Mouse (Mus musculus) embryonic facial prominence, embryonic 15.5 days (tissue): ENCODE measurements around the gene Psme1. TPM values are rescaled to one million over a fixed set of nuclear protein-coding genes. Genes with fewer than 3 reads are reported as not detected.

Experiments
- ATAC-seq: fragments of 200-750 bp; cut with Nextera tagmentation; 2 replicates; pipeline ENCODE4 v1.8.0; 2017; ENCODE audit warnings: low read depth, moderate TSS enrichment; ENCODE audit not compliant: insufficient number of reproducible peaks, low FRiP score, low TSS enrichment
- H3K27ac ChIP-seq: fragments of 300-500 bp; sonication (generic); replicated peaks from 2 replicates; pipeline ENCODE4 v1.5.1; 2015; ENCODE audit warnings: mild to moderate bottlenecking, inconsistent platforms
- H3K27me3 ChIP-seq: fragments of 300-500 bp; sonication (generic); 2 replicates; pipeline ENCODE4 v1.6.1; 2015; ENCODE audit warnings: inconsistent platforms
- H3K36me3 ChIP-seq: fragments of 300-500 bp; sonication (generic); 2 replicates; pipeline ENCODE4 v1.6.1; 2015; ENCODE audit warnings: mild to moderate bottlenecking, inconsistent platforms
- H3K4me1 ChIP-seq: fragments of 300-500 bp; sonication (generic); 2 replicates; pipeline ENCODE4 v1.6.1; 2015; ENCODE audit warnings: inconsistent platforms
- H3K4me2 ChIP-seq: fragments of 300-500 bp; sonication (generic); replicated peaks from 2 replicates; pipeline ENCODE4 v1.6.1; 2015; ENCODE audit warnings: mild to moderate bottlenecking, inconsistent platforms
- H3K4me3 ChIP-seq: fragments of 300-500 bp; sonication (generic); replicated peaks from 2 replicates; pipeline ENCODE4 v1.5.1; 2015; ENCODE audit warnings: mild to moderate bottlenecking, inconsistent platforms
- H3K9ac ChIP-seq: fragments of 300-500 bp; sonication (generic); 2 replicates; pipeline ENCODE4 v1.6.1; 2015; ENCODE audit warnings: inconsistent platforms
- H3K9me3 ChIP-seq: fragments of 300-500 bp; sonication (generic); replicated peaks from 2 replicates; pipeline ENCODE4 v1.6.1; 2016; ENCODE audit warnings: inconsistent platforms
- whole genome bisulfite sequencing: fragments of 180-500 bp; shearing (Covaris S2); methylation state at CpG from one replicate; pipeline ENCODE4 v1.1.7; 2015; 5-methylcytosine and 5-hydroxymethylcytosine counted together
- polyA plus RNA-seq: library from polyadenylated mRNA; unstranded; fragments of >200 nt; fragmentation: Nextera tagmentation; extraction: Ambion mirVana; gene quantifications from 2 replicates; pipeline ENCODE4 v1.2.1, GENCODE M21; 2015

The Psme1 gene
- 129 and 134 TPM in 2 replicates for polyA plus RNA-seq

DNA sequence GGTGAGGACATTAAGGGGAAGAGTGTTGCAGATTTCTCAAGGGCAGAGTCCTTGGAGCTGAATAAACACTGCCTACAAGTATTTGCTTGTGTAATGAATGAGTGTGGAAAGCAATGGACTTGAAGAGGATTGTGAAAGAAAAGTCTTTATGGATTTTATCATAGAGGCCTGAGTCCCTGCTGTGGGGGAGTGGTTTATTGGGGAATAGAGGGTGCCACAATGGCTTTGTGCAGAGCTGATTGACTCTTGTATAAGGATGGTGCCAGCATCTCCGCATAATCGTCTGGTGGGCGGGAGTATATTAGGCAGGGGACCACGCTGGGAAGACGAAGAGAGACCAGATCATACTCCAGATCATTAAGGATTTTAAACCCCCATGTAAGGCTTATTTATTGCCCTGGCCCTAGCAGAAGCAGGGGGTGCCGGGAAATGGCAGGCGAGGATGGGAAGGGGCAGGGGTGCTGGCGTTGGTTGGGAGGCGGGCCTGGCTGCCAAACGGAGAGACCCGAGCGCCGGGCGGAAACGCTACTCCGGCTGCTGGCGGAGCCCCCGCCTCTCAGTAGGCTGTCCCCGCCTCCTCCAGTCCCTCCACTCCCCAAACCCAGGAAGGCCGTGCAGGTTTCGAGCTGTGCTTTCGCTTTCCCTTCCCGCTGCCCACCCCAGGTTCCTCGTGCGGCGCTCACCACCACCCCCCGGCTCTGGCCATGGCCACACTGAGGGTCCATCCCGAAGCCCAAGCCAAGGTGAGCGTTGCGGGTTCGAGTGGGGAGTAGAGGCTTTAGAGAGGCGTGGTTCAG lies at the start of gene Psme1:
Psme1 (plus strand) TSS at position 253 of the 797 bp plus-strand sequence.
- peak; percentile 86 for ATAC-seq
- Histone ChIP-seq H3K4me3 (peak within 1 kb of the TSS; percentile 75), H3K36me3 (peaks cover 19% of the 10 kb centered on the region; the same call in 1 of the 2 replicates), H3K27me3 (no peaks in the 10 kb centered on the region), H3K27ac (peak within 1 kb of the TSS; percentile 83), H3K9me3 (no peaks in the 10 kb centered on the region), H3K4me1 (0 out of 2 replicates have a peak, but pooled peaks cover 19% of the 10 kb centered on the region), H3K4me2 (peak within 1 kb of the TSS; percentile 84), H3K9ac (peak within 1 kb of the TSS; percentile 88)
- under 1% methylated on average over 32 of the region's 32 CpGs for WGBS

- H3K9ac ChIP-seq, result no peak overlapping the region
- peaks cover 12% of the 10 kb centered on the region for H3K4me1 ChIP-seq
- H3K4me3 ChIP-seq, result no peak overlapping the region
- no peak overlapping the region for H3K4me2 ChIP-seq
- WGBS, result 50% methylated on average over 6 of the region's 6 CpGs
- no peak overlapping the region for H3K27ac ChIP-seq
- no peaks in the 10 kb centered on the region for H3K9me3 ChIP-seq
- H3K36me3 ChIP-seq, result no peaks in the 10 kb centered on the region
- no peak for ATAC-seq
- no peaks in the 10 kb centered on the region for H3K27me3 ChIP-seq
Observed at GRCm38 (mm10) chr14:55536116-55536745, 41.7 kb upstream of the Psme1 start.

GRCm38 (mm10) chr14:55540067-55540786 lies 37.7 kb upstream of the Psme1 start, which contains the start of gene Pck2:
Gene Pck2 (plus strand): TSS chr14:55540266.
- under 1% methylated on average over 32 of the region's 32 CpGs for WGBS
- Histone ChIP-seq H3K4me3 (peak within 1 kb of the TSS; percentile 59), H3K4me2 (peak within 1 kb of the TSS; percentile 82), H3K9ac (peak within 1 kb of the TSS; percentile 69), H3K9me3 (no peaks in the 10 kb centered on the region), H3K36me3 (peaks cover 19% of the 10 kb centered on the region), H3K27me3 (no peaks in the 10 kb centered on the region), H3K4me1 (peaks cover 22% of the 10 kb centered on the region), H3K27ac (peak within 1 kb of the TSS; percentile 90)
- ATAC-seq, result peak; percentile 90

DNA sequence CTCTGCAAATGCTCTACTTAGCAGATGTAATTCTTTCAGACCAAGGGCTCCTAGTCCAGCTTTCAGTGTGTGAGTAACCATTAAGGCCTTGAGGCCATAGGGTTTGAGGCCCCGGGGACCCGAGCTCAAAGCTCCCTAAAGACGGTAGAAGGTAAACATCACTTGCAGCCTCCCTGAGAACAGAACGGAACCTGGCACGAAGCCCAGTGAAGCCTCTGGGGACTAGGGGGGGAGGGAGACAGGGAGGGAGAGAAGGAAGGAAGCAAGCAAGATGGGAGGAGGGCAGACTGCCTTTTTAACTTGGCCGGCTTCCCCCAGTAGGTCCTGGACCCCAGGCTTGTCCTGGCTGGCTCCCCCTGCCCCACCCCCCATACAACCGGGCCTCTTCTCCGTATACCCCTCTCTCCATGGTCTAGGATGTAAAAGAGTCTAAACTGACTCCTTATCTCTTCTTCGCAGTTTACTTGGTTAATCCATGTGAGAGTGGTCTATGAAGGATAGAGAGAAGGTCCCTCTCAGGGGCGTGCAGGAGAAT lies 37.1 kb upstream of the Psme1 start:
- Histone ChIP-seq H3K27me3 (no peaks in the 10 kb centered on the region), H3K27ac (peak overlapping the region; percentile 90), H3K4me1 (peaks cover 22% of the 10 kb centered on the region), H3K4me2 (peak overlapping the region; percentile 82), H3K36me3 (peaks cover 24% of the 10 kb centered on the region), H3K9ac (peak overlapping the region; percentile 69), H3K9me3 (no peaks in the 10 kb centered on the region), H3K4me3 (peak overlapping the region; percentile 59)
- WGBS, result 4% methylated on average over 10 of the region's 10 CpGs
- ATAC-seq, result peak; percentile 22

GRCm38 (mm10) chr14:55542268-55542667 lies 35.7 kb upstream of the Psme1 start:
- H3K4me1 ChIP-seq, result peaks cover 22% of the 10 kb centered on the region
- peaks cover 33% of the 10 kb centered on the region for H3K36me3 ChIP-seq
- H3K9ac ChIP-seq, result no peak overlapping the region
- H3K27me3 ChIP-seq, result no peaks in the 10 kb centered on the region
- no peak overlapping the region for H3K27ac ChIP-seq
- WGBS, result 97% methylated on average over 12 of the region's 12 CpGs
- ATAC-seq, result no peak
- H3K9me3 ChIP-seq, result no peaks in the 10 kb centered on the region
- no peak overlapping the region for H3K4me3 ChIP-seq
- H3K4me2 ChIP-seq, result no peak overlapping the region

DNA sequence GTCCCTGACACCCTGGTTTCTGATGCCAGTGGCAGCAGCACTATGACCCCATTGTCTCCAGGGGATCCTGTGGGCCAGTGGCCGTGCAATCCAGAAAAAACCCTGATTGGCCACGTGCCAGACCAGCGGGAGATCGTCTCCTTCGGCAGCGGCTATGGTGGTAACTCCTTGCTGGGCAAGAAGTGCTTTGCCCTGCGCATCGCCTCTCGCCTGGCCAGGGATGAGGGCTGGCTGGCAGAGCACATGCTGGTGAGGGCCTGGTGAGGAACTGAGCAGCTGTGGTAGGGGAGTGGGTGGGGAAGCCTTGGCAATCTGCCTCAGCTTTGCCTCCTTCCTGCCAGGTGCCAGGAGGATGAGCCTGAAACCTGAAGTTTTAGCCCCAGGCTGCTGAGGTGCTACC lies 33.6 kb upstream of the Psme1 start:
- no peak overlapping the region for H3K4me2 ChIP-seq
- no peak overlapping the region for H3K4me3 ChIP-seq
- peaks cover 54% of the 10 kb centered on the region for H3K36me3 ChIP-seq
- H3K27ac ChIP-seq, result no peak overlapping the region
- WGBS, result 76% methylated on average over 9 of the region's 9 CpGs
- H3K4me1 ChIP-seq, result peaks cover 22% of the 10 kb centered on the region
- H3K9me3 ChIP-seq, result no peaks in the 10 kb centered on the region
- H3K9ac ChIP-seq, result no peak overlapping the region
- no peaks in the 10 kb centered on the region for H3K27me3 ChIP-seq
- no peak for ATAC-seq

GRCm38 (mm10) chr14:55550191-55550590 lies 27.7 kb upstream of the Psme1 start:
- Histone ChIP-seq H3K4me2 (no peak overlapping the region), H3K4me3 (no peak overlapping the region), H3K27ac (no peak overlapping the region), H3K36me3 (peaks cover 43% of the 10 kb centered on the region), H3K4me1 (no peaks in the 10 kb centered on the region), H3K9me3 (no peaks in the 10 kb centered on the region), H3K27me3 (no peaks in the 10 kb centered on the region), H3K9ac (no peak overlapping the region)
- no peak for ATAC-seq
- whole genome bisulfite sequencing, result 82% methylated on average over 6 of the region's 6 CpGs

DNA sequence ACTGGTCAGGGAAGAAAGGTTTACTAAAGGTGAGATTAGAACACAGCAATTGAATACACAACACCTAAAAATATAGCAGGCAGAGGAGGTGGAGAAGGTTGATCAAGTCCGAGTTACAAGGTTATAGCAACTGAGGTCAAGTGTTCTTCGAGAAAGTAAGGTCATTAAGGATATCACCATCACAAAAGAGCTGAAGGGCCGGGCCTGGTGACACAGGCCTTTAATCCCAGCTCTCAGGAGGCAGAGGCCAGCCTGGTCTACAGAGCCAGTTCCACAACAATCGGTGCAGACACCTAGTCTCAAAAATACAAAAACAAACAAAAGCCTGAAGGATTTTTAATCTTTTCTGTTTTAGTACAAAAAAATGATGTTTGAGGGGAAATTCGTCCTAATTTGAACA lies 26.6 kb upstream of the Psme1 start:
- no peaks in the 10 kb centered on the region for H3K9me3 ChIP-seq
- no peaks in the 10 kb centered on the region for H3K4me1 ChIP-seq
- no peak overlapping the region for H3K9ac ChIP-seq
- no peak overlapping the region for H3K27ac ChIP-seq
- H3K4me3 ChIP-seq, result no peak overlapping the region
- ATAC-seq, result no peak
- no peak overlapping the region for H3K4me2 ChIP-seq
- 73% methylated on average over 5 of the region's 5 CpGs for WGBS
- H3K27me3 ChIP-seq, result no peaks in the 10 kb centered on the region
- peaks cover 35% of the 10 kb centered on the region for H3K36me3 ChIP-seq

DNA sequence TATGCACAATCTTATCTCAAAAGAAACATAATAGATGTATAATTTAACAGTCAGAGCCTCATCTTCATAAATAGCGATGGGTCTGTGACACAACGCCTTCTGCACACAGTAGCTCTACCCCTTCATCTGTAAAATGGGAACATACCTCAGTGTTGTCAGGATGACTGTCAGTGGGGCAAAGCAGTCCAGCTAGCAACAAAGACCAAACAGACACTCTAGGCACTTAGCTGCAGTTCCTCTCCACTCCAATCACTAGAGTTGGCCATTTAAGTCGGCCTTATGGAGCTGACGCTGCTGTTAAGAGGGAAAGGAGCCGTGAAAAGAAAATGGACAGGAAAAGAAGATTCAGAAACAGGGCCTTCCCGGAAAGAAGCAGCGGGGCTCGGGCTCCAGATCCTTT lies 26.1 kb upstream of the Psme1 start:
- Histone ChIP-seq H3K27me3 (no peaks in the 10 kb centered on the region), H3K36me3 (peaks cover 32% of the 10 kb centered on the region), H3K27ac (no peak overlapping the region), H3K9ac (no peak overlapping the region), H3K9me3 (no peaks in the 10 kb centered on the region), H3K4me3 (no peak overlapping the region), H3K4me2 (no peak overlapping the region), H3K4me1 (no peaks in the 10 kb centered on the region)
- no peak for ATAC-seq
- WGBS, result 86% methylated on average over 8 of the region's 8 CpGs

DNA sequence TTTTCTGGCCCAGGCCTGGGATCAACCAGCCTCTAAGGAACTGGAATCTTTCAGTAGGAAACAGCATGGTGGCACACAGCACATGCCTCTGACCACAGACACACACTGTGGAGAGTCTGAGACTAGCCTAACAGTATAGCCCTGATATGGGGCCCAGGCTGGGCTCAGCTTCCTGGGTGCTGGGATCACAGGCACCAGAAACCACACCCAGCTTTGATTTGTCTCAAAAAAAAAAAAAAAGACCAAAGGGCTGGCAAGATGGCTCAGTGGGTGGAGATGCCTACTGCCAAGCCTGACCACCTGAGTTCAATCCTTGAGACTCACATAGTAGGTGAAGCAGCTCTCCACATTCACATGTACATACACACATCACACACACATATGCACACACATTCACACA lies 23.3 kb upstream of the Psme1 start:
- Histone ChIP-seq H3K27me3 (no peaks in the 10 kb centered on the region), H3K9me3 (no peaks in the 10 kb centered on the region), H3K36me3 (peaks cover 7% of the 10 kb centered on the region; the same call in 1 of the 2 replicates), H3K4me1 (no peaks in the 10 kb centered on the region), H3K27ac (no peak overlapping the region), H3K4me2 (no peak overlapping the region), H3K4me3 (no peak overlapping the region), H3K9ac (no peak overlapping the region)
- no peak for ATAC-seq

- Histone ChIP-seq H3K4me2 (no peak overlapping the region), H3K9me3 (no peaks in the 10 kb centered on the region), H3K27me3 (no peaks in the 10 kb centered on the region), H3K9ac (no peak overlapping the region), H3K36me3 (0 out of 2 replicates have a peak, but pooled peaks cover under 1% of the 10 kb centered on the region), H3K27ac (no peak overlapping the region), H3K4me3 (no peak overlapping the region), H3K4me1 (no peaks in the 10 kb centered on the region)
- WGBS, result 84% methylated on average over 3 of the region's 3 CpGs
- no peak for ATAC-seq
Observed at GRCm38 (mm10) chr14:55555788-55556187, 22.1 kb upstream of the Psme1 start.
